Mouse (Mus musculus) right cerebral cortex, adult 2 months (tissue): ENCODE data around the gene Ttc28.

Experiments used
- DNase-seq, 2 experiments: peaks; one replicate each; pipeline ENCODE4 v3.0.0; 2021 to 2022; ENCODE audit warnings: low spot score in 2 of 2

The Ttc28 gene

GRCm38 (mm10) chr5:110958196-110958595 lies 78.6 kb downstream of the Ttc28 start:
- no peak for DNase-seq

- DNase-seq = no peak
Observed at GRCm38 (mm10) chr5:110960067-110960466, 80.5 kb downstream of the Ttc28 start.

GRCm38 (mm10) chr5:110960890-110961289 lies 81.3 kb downstream of the Ttc28 start:
- no peak for DNase-seq

GRCm38 (mm10) chr5:110967483-110968055 lies 88.0 kb downstream of the Ttc28 start:
- DNase-seq = no peak

GRCm38 (mm10) chr5:110968566-110968965 lies 89.0 kb downstream of the Ttc28 start:
- no peak for DNase-seq

- no peak for DNase-seq
Observed at GRCm38 (mm10) chr5:110970162-110970780, 90.7 kb downstream of the Ttc28 start.

- DNase-seq = no peak
Observed at GRCm38 (mm10) chr5:110976721-110977120, 97.1 kb downstream of the Ttc28 start.

- no peak for DNase-seq
Observed at GRCm38 (mm10) chr5:110977796-110978195, 98.2 kb downstream of the Ttc28 start.

- peak; percentile 72 to 73 for DNase-seq
Observed at GRCm38 (mm10) chr5:110978461-110978860, 98.9 kb downstream of the Ttc28 start.

GRCm38 (mm10) chr5:110979011-110979860 lies 99.6 kb downstream of the Ttc28 start:
- DNase-seq = peak; percentile 12 to 28

GRCm38 (mm10) chr5:110979861-110980346 lies 100.3 kb downstream of the Ttc28 start:
- peak; percentile 15 to 45 for DNase-seq

- DNase-seq = peak in 1 of 2 experiments; percentile 31
Observed at GRCm38 (mm10) chr5:110980576-110980975, 101.0 kb downstream of the Ttc28 start.

GRCm38 (mm10) chr5:110982436-110982835 lies 102.8 kb downstream of the Ttc28 start:
- DNase-seq = no peak

GRCm38 (mm10) chr5:110984136-110984681 lies 104.6 kb downstream of the Ttc28 start:
- DNase-seq = no peak

GRCm38 (mm10) chr5:110996835-110997539 lies 117.4 kb downstream of the Ttc28 start:
- peak; percentile 27 to 32 for DNase-seq

GRCm38 (mm10) chr5:110997692-110998091 lies 118.1 kb downstream of the Ttc28 start:
- no peak for DNase-seq

- no peak for DNase-seq
Observed at GRCm38 (mm10) chr5:110998298-110998697, 118.7 kb downstream of the Ttc28 start.

GRCm38 (mm10) chr5:111000953-111001352 lies 121.3 kb downstream of the Ttc28 start:
- DNase-seq = no peak

- DNase-seq = no peak
Observed at GRCm38 (mm10) chr5:111003220-111003619, 123.6 kb downstream of the Ttc28 start.

- DNase-seq = no peak
Observed at GRCm38 (mm10) chr5:111003750-111004149, 124.1 kb downstream of the Ttc28 start.

- DNase-seq = no peak
Observed at GRCm38 (mm10) chr5:111006272-111007135, 126.9 kb downstream of the Ttc28 start.
